Mouse (Mus musculus) kidney, postnatal 14 days (tissue): ENCODE results near the gene Cdca4.

Experiments
- DNase-seq: peaks from one replicate; pipeline ENCODE4 v3.0.0; 2022; ENCODE audit warnings: mixed read lengths

Gene Cdca4

DNA sequence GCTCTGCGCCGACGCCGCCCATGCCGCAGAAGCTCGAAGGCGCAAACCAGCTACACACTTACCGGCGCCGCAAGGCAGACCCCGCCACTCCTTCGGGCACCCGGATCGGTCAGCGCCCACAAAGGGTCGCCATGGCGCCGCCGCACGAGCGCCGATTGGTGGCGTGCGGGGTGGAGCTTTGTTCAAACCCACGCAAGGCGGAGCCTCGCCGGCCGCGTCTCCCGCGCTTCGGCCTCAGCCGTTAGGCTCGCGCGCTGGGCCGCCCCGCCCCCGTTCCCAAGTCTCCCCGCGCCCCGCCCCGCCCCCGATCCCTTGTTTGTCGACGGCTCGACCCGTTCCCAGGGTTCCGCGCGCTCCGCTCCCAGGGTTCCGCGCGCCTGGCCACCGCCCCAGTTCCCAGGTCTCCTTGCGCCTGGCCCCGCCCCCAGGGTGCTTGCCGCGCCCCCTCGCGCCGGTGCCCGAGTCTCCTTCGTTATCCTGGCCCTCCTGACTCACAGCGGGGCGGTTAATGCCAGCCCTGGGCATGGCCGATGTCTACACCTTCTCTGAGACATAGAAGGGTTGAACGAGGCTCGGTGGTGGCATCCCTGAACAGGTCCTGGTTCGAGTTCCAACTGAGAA, at the start of gene Cdca4:
Cdca4 (minus strand) TSS at position 180 of the 621 bp plus-strand sequence.
- DNase-seq: peak; percentile 99

DNA sequence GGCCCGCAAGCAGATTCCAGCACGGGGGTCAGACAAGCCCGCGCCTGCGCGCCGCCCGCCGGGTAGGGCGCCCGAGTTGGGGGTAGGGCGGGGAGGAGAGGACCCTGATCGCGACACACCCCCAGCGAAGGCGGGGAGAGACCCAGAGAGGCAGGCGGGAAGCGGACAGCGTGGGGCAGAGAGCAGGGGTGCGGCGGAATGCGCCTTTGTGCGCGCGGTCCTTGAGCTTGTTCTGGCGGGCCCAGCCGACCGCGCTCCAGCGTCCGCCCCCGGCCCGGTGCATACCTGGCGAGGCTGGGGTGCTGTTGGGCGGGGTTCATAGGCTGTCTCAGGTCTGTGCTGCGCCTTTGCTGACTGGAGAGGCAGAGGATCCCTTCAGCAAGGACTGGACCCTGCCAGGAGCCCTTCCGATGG, 48.4 kb upstream of the Cdca4 start:
- peak; percentile 45 for DNase-seq

DNA sequence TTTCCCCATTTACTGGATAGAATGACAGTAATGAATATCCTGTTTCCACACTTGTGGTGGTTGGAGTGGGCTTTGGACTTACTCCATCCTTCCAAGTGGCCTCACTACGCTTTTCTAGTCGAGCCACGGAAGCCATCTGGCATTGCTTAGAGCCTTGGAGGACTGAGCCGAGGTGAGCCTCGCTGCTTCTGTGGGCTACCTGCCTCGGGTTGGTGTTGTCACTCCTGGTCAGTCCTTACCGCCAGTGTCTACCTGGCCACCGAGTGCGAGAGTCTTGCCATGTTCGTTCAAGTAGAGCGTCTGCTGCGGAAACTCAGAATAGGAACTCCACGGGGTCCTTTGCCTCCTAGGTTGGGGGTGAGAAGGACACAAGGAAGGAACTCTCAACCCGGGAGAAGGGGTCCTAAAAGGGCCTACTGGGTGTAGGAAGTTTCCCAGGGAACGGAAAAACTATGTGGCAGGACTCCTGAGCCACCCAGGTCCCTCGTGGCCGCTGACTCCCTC, 47.9 kb upstream of the Cdca4 start:
- no peak for DNase-seq

DNA sequence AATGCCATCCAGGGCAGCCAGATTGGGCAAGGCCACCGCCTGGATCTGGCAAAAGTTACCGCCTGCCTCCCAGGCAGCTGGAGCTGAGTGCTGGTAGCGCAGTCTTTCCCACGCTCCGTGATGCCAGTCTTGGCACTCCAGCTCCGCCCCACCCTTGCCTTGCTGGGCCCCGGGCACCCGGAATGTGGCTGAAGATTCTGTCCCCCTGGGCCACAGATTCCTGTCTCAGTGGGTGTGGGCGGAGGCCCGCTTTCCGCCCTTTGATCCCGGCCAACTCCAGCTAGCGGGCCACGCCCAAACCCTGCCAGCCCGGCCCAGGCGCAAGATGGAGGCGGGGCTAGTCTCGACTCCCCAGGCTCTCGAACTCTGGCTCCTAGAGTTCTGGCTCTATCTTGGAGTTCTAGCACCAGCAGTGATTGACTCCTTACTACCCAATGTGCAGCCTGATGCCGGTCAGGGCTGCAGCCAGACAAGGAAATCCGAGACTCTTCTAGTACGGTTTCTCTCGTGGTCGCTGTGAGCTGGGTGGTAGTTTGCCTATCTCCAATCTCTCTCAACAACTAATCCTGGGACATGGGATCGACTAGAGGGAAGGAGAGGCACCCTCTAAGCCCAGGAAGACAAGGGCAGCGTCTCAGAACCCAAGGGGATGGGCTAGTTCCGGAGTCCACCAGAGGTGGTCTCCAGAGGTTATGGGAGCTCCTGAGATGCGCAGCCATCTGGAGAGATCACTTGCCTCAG, 47.3 kb upstream of the Cdca4 start:
- DNase-seq: peak; percentile 83

DNA sequence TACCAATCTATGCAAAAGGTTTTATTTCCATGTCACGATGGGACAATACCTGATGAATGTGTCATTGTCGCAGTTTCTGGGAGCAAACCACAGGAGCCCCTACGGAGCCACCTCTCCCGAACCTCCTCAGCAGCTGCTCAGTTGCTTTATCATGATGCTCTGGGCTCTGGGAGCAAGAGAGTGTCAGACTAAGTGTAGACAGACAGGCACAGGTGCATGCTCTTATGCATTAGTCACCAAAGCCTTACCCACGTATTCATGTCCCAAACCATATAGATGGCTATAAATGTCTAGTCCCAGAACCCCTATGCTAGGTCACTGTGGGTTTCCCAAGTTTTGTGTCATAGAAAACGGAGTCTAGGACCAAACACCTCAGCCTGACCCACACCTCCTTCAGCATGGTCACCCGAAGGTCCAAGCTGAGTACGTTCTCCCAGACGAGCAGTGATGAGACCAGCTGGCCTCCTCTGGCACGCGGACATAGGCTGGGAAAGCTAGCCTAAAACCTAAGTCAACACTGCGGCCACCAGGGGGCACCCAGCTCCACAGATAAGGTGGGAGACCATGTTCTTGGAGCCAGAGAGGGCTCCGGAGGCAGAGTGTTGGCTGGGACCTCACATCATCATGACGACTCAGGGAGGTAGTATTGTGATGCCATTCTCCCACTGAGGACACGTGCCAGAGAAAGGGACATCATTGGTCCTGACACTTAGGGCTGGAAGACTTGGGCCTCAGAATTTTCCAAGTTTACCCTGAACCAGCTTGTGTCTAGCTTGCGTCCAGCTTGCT, 46.2 kb upstream of the Cdca4 start:
- peak; percentile 91 for DNase-seq

DNA sequence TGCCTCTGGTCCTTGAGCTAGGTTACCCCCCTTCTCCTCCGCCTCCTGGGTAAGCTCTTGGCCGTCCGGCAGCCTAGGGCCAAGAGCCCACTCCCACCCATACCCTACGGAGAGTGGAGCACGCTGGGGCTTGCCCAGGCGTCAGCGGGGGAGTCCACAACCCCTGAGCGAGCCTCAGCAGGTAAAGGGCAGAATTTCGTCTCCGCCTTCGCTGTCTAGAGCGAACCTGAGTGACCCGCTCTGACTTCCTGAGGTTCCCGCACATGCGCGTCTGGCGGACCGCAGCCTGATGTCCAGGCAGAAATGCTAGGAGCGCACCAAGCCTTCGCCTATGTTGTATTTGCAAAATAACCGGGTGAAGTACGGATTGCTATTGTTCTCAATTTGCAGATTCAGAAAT, 45.0 kb upstream of the Cdca4 start:
- no peak for DNase-seq

DNA sequence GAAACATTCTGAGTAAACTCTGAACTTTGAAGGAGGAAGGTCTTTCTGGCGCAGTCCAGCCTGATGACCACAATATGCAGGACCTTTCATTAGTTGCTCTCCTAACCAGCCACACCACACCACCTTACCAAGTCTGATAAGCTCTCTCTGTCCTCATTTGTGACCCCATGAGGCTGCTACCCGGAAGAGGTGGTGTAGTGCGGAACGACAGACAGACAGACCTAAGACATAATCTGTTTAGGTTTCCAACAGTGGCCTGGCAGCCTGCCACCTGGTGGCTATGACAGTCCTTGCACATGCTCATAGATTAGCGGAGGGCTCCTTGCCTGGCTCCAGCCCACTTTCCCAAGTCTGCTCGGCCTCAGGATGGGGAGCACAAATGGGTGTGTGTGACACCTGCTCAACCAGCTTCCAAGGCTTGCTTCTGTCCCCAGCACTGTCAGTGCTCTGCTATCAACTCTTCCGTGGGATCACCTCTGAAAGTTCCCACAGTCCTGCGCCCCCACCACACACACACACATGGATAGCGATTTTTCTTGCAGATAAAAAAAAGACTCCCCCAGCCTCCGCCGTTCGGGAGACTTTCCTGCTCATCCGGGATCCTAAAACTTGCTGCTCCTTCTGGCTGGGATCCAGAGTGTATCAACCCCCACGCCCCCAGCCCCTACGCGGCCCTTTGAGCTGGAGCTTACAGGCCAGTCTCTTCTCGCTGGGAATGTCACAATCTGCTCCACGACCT, 44.4 kb upstream of the Cdca4 start:
- peak; percentile 77 for DNase-seq

DNA sequence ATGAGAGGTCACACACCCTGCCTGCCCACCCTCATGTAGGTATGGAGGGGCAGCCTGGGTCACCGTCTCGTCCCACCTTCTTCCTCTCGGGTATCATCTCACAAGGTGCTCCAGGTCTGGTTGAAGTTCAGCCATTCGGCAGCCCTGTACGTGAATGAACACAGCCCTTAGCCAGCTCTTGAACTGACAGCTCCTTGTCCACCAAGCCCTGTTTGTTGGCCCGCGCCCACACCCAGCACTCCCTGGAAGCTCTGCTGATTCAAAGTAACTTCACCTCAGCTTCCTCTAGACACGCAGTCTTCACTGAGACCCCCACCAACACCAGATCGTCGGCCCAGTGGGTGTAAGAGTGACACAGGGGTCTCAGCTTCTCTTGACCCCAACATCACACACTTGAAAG, 43.8 kb upstream of the Cdca4 start:
- no peak for DNase-seq

DNA sequence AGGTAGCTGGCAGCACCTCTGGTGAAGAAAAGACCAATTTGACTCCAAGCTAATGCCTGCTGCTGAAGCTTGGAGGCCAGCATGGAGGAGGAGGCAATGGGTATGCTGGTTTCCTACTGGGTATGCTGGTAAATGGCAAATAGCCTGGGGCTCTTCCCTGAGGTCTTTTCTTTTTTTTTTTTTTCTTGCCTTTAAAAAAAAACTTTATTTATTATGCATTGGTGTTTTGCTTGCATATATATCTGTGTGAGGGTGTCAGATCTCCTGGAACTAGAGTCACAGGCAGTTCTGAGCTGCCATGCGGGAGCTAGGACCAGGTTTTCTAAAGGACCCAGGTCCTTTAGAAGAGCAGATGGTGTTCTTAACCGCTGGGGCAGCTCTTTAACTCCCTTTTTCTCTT, 42.0 kb upstream of the Cdca4 start:
- DNase-seq: no peak

DNA sequence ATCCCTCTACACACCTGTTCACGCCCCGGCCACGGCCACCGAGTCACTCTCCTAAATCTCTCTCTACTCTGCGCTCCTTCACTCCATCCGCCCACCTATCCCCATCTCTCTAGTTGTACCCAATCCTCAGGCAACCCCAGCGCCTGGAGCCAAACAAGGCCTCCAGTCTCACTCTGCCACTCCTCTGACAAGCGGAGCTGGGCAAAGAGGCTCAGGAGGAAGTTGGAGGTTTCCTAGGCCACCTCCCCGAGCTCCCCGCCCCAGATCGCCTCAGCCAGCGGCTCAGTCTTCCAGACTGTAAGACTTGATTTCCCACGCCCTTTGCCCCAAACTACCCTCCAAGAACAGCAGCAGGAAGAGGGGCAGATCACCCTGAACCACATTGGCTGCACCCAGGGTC, 41.6 kb upstream of the Cdca4 start:
- no peak for DNase-seq

DNA sequence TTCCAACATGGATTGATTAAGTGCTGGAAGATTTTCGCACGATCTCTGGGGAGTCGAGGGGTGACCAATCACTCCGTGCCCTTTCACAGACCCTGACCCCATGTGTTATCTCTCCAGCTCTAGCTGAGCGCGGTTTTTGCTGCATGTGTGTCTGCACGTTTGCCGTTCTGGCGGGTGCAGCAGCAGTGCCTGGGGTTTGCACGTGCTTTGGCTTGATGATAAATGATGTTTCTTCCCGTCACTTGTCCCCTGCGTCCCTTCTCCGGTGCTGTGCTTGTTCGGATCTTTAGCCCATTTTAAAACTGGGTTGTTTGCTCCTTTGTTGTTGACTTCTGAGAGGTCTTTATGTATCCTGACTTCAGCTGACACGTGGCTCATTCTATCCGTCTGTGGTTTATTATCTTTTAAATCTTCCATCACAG, 40.6 kb upstream of the Cdca4 start:
- no peak for DNase-seq

DNA sequence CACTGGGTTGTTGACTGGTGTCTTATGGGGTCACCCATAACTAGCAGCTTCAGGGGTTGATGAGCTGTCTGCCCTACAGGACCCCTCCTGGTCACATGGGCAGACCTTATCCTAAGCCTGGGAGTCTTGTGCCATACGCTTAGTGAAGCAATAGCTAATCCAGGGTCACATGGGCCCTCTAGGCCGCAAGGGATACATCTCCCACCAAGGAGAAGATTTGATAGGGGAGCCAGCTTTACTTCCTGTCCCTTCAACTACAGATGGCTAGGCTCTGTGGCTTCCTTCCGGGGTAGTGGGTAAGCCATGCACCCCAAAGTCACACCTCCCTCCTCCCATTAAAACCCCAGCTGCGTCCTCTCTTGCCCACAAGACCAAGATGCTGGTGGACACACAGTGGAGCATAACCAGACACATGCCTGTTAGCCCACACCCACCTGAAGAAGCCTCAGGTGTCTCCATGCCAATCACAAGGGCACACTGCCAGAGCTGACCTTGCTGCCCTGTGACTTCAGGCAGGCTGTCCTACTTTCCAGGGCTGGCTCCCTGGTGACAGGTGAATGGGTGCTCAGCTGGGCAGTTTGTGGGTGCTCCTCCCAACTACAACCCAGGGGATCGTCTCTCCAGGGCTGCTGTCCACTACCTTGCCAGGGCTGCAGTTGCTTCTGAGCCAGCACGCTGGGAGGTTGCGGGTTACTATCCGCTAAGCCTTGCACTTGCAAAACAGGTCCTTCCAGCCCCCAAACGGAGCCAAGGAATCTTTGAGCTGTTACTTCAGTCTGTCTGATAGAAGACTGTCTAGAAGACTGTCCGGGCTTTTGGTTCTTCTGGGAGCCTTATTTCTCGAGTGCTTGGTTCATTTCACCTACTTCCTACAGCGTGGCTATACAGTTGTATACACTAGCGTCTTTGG, 39.2 kb upstream of the Cdca4 start, which contains the start of gene Gpr132:
Gpr132 (minus strand) TSS at position 51 of the 910 bp plus-strand sequence.
- DNase-seq: no peak

DNA sequence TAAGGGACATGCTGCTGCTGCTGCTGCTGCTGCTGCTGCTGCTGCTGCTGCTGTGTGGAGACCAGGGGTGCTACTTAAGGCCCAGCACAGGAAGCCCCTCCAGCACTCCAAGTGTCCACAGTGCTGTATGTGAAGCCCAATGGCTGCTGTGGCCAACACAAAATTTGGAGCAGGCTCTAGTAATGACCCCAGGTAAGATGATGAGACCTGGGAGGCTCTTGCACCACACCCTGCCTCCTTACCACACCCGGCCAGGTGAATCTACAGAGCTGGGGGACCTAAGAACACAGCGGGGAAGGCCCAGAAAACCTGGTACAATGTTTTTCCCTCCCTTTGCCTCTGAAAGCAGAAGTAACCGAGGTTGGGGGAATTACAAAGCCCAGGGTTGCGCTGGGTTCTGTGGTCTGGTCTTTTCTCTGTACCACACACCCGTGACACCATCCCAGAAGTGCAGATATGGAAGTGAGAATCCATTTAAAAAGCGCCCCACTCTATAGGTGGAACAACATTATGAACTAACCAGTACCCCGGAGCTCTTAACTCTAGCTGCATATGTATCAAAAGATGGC, 38.0 kb upstream of the Cdca4 start:
- DNase-seq: no peak

DNA sequence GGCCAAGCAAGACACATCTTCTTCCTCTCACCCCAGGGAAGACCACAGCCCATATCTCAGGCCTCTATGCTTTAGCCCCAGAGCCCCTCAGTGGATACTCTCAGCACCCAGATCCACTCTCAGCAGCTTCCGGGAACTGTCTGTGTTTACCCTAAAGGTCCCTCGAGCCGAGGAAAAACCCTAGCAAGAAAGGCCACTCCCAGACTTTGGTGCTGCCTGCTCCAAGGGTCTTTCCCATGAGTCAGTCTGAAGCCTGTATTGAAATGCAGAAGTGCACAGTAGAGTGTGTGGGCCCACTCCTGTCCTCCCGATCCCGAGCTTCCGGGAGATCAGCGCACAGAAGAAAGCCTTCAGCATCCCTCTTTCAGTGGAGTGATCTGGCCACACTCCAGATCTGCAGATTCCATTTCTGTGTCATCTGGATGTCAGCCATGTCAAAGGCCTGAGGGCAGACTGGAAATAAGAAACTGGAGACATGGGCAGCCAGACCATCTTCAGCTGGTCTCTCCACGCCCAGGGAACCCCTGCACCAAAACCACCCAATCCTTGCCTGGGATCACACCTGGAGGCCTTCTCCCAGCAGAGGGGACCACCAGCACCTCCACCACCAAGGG, 37.4 kb upstream of the Cdca4 start:
- peak; percentile 52 for DNase-seq

DNA sequence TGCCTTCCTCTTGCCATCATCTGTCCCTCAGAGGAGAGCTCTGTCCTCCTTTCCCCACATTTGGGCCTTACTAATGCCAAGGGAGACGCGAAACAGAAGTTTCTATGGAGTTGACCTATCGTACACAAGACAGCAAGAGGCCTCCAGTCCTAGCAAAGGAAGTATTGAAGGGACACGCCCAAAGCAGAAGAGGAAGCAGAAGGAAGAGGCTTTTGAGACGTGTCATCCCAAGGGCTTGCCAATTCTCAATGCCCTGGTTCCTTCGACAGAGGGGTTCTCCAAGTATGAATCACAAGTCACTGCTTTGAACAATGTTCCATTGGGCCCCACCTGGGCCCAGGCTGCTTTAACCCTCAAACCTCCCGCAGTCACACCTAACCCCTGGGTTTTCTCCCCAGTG, 35.6 kb upstream of the Cdca4 start:
- no peak for DNase-seq

DNA sequence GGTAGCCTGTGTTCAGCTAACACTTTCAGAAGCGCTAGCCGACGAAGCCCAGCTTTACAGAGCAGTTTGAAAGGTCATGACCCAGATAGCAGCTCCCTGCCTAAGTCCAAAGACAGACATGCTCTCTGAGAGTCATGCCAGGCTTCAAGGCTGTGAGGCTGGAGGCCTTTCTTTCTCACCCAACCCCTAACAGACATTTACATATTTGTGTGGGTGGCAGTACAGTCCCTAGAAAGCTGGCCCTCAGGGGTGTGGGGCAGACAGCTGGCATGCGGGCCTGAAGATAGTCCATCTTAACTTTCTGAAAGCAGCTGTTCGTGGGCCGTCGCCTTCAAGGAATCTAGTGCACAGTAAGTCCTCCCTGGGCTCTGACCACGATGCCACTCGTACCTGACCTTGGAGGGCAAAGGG, 32.7 kb upstream of the Cdca4 start:
- DNase-seq: no peak

DNA sequence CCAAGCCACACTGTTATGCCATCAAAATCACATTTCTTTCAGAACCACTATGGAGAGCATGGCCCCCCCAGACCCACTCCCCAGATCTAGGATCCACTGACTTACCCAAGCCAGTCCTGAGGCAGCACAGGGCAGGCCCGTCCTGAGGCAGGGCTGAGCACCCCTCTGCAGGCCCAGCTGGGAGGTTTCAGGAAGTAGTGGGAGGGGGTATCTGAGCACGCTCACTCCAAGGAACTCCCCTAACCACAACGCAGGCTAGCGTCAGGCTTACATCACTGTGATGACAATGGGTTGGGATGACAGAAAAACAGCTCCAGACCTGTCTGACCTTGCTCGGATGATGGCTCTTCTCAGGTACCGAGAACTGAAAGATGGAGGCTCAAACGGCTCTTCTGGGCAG, 31.5 kb upstream of the Cdca4 start:
- DNase-seq: no peak

DNA sequence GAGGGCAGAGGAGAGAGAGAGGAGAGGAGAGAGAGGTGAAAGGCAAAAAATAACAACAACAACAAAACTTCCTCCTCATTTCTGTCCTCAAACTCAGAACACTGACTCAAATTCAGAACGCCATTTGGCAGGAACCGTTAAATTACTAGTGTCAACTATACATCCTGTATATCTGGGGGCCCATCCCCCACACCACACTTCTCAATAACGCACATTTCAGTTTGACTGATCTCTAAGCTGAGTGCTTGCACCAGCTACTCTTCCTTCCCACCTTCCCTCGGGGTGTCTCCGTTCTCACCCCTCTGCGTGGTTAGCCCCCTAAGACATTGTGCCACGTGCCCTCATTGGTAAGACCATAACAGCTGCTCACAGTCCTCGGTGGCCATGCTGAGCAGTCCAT, 30.7 kb upstream of the Cdca4 start:
- DNase-seq: no peak

DNA sequence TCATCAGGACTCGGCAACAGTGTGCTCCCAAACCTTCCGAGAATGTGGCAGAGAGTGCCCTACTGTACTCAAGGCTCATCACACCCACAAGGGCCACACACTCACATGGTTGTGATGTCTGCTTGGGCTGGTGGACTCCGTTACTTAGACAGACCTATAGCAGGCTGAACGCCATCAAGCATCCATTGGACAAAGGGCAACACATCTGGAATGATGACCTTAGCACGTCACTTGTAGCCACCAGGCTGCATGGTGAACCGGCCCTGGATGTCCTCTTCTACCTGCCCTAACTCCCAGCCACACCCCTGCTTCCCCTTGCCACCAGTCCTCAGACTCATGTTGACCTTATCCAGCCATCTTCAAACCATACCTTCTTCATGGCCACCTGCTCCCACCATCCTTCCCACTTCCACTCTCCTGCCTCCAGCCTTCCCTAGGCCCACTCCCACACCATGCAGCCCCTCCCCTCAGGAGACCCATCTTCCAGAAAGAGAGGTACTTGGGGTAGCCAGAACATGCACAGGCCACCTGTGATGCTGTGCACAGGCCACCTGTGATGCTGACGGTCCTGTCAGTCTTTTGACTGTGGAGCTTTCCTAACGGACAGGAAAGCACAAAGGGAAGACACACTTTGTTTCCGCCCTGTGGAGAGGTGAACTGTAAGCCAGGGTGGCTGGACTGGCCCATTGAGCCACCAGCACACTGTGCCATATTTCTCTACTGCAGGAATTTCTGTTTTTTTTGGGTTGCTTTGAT, 29.5 kb upstream of the Cdca4 start:
- DNase-seq: no peak
